Mouse (Mus musculus) midbrain, embryonic 16.5 days (tissue): ENCODE measurements at regions not wholly inside any gene's neighbourhood (a gene's known extent, or its start where the extent isn't known, plus 50 kb on each side); places are given as distances from the start of the nearest gene placed in this dataset.
"Not testable (repeated sequence)": the region's sequence is repeated elsewhere in the genome, so short reads cannot be mapped to it uniquely, and the experiment has no call there.

ENCODE experiments used
- ATAC-seq: fragments of 200-750 bp; cut with Nextera tagmentation; 2 replicates; pipeline ENCODE4 v1.8.0; 2017; ENCODE audit warnings: moderate TSS enrichment
- H3K27ac ChIP-seq: fragments of 300-500 bp; sonication (generic); 2 replicates; pipeline ENCODE4 v1.5.1; 2014; ENCODE audit warnings: mild to moderate bottlenecking, low read length, mixed read lengths
- H3K27me3 ChIP-seq: fragments of 300-500 bp; sonication (generic); 2 replicates; pipeline ENCODE4 v1.6.1; 2014; ENCODE audit warnings: low read depth, low read length, mixed read lengths; ENCODE audit not compliant: control insufficient read depth, insufficient read depth
- H3K36me3 ChIP-seq: fragments of 300-500 bp; sonication (generic); 2 replicates; pipeline ENCODE4 v1.6.1; 2014; ENCODE audit warnings: mild to moderate bottlenecking, low read length, moderate library complexity, mixed read lengths; ENCODE audit not compliant: control insufficient read depth, insufficient read depth
- H3K4me1 ChIP-seq: fragments of 300-500 bp; sonication (generic); 2 replicates; pipeline ENCODE4 v1.6.1; 2014; ENCODE audit warnings: mild to moderate bottlenecking, low read length, mixed read lengths; ENCODE audit not compliant: control insufficient read depth, insufficient read depth
- H3K4me2 ChIP-seq: fragments of 300-500 bp; sonication (generic); 2 replicates; pipeline ENCODE4 v1.6.1; 2014; ENCODE audit warnings: mild to moderate bottlenecking, low read length, mixed read lengths
- H3K4me3 ChIP-seq: fragments of 300-500 bp; sonication (generic); 2 replicates; pipeline ENCODE4 v1.5.1; 2014; ENCODE audit warnings: low read depth, mild to moderate bottlenecking, low read length, moderate library complexity, mixed read lengths
- H3K9ac ChIP-seq: fragments of 300-500 bp; sonication (generic); 2 replicates; pipeline ENCODE4 v1.6.1; 2014; ENCODE audit warnings: low read depth, low read length, mixed read lengths
- H3K9me3 ChIP-seq: fragments of 300-500 bp; sonication (generic); replicated peaks from 2 replicates; pipeline ENCODE4 v1.6.1; 2014; ENCODE audit warnings: mild to moderate bottlenecking, low read length, mixed read lengths; ENCODE audit not compliant: control insufficient read depth, poor library complexity, severe bottlenecking
- WGBS: fragments of 180-500 bp; shearing (Covaris S2); extraction: QIAGEN DNeasy Blood & Tissue Kit; methylation state at CpG from one replicate; pipeline ENCODE4 v1.1.7; 2014; 5-methylcytosine and 5-hydroxymethylcytosine counted together

DNA sequence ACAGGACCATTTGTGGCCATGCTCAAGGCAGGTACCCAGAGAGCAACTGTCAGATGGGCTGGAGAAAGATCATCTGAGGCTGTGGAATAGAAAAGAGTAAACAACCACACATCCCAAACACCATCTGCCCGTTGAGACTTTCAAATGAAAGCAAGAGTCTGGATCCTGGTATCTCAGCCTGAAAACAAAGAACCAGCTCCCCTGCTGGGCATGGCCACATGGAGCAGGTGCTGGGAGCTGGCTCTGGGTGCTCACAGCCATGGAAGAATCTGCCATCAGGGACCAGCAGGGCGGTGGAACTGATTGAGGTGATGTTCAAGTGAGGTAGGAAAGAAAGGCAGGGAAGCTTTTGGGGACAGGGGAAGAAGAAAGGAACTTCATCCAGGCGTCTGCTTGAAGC, 85.6 kb downstream of the Hs1bp3 start:
- H3K27ac ChIP-seq = no peak overlapping the region
- no peaks in the 10 kb centered on the region for H3K4me1 ChIP-seq
- H3K4me2 ChIP-seq = no peak overlapping the region
- whole genome bisulfite sequencing = 63% methylated on average over 3 of the region's 3 CpGs
- H3K9ac ChIP-seq = no peak overlapping the region
- no peaks in the 10 kb centered on the region for H3K27me3 ChIP-seq
- ATAC-seq = no peak
- H3K36me3 ChIP-seq = no peaks in the 10 kb centered on the region
- H3K9me3 ChIP-seq = no peaks in the 10 kb centered on the region
- no peak overlapping the region for H3K4me3 ChIP-seq

- not testable (repeated sequence) for H3K9me3 ChIP-seq, ATAC-seq, H3K4me2 ChIP-seq, H3K9ac ChIP-seq, H3K4me1 ChIP-seq, H3K27me3 ChIP-seq, H3K36me3 ChIP-seq, H3K27ac ChIP-seq, H3K4me3 ChIP-seq
- WGBS = 86% methylated on average over 6 of the region's 6 CpGs
Observed at GRCm38 (mm10) chr12:8396408-8396807, 83.2 kb downstream of the Hs1bp3 start.

DNA sequence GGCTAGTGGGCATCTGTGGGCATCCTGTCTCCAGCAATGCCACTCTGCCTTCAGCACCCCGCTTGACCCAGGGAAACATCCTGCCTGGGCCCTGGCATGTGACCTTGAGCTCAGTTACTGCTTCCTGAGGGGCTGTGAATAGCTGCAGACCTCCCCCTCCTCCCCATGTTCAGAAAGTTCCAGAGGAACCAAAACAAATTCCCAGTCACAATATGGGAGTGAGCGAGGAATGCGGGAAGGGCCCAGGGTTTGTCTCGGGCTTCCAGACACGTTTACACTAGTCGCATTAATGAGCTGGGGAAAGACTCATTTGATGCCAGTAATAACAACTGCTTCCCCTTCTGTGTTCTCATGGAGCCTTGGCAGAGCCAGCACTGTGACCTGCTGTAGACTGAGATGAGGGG, 81.7 kb downstream of the Hs1bp3 start:
- 65% methylated on average over 6 of the region's 6 CpGs for WGBS
- Histone ChIP-seq H3K9me3 (no peaks in the 10 kb centered on the region), H3K4me1 (no peaks in the 10 kb centered on the region), H3K4me3 (no peak overlapping the region), H3K9ac (no peak overlapping the region), H3K4me2 (no peak overlapping the region), H3K27me3 (no peaks in the 10 kb centered on the region), H3K27ac (no peak overlapping the region), H3K36me3 (no peaks in the 10 kb centered on the region)
- no peak for ATAC-seq

DNA sequence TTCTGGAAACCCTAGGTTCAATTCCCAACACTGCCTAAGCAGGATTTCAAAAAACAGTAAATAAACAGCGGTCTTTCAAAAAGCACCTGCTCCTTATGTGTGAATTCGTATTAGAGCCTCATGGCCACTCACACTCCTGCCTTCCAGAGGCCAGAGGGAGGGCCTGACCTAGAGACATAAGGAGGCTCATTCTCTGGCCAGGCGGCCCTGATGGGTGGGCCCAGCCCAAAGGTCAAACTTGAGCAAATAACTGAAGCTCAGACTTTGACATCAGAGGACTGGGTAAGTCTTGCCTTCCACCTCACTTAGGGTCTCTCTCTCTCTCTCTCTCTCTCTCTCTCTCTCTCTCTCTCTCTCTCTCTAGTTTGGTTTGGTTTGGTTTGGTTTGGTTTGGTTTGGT, 80.7 kb downstream of the Hs1bp3 start:
- Histone ChIP-seq H3K4me2 (no peak overlapping the region), H3K9ac (no peak overlapping the region), H3K4me3 (no peak overlapping the region), H3K4me1 (no peaks in the 10 kb centered on the region), H3K27ac (no peak overlapping the region), H3K27me3 (no peaks in the 10 kb centered on the region), H3K36me3 (no peaks in the 10 kb centered on the region), H3K9me3 (no peaks in the 10 kb centered on the region)
- WGBS = 81% methylated on average over 3 of the region's 3 CpGs
- ATAC-seq = no peak
